Mouse (Mus musculus) layer of hippocampus, postnatal 25 days (tissue): ENCODE data around the gene Lbr. TPM values are rescaled to one million over a fixed set of nuclear protein-coding genes. Genes with fewer than 3 reads are reported as not detected.
"Not testable (repeated sequence)": the region's sequence is repeated elsewhere in the genome, so short reads cannot be mapped to it uniquely, and the experiment has no call there.

Source experiments
- DNase-seq, 2 experiments: peaks; one replicate each; pipeline ENCODE4 v3.0.0; 2022; ENCODE audit warnings: mixed read lengths in 2 of 2, low spot score in 1 of 2; ENCODE audit errors: extremely low spot score in 1 of 2
- total RNA-seq, 2 experiments: library from RNA; stranded (reverse); gene quantifications; 2 replicates each; pipeline ENCODE4 v1.2.3; 2021

Gene Lbr
- total RNA-seq, 2 experiments from 2014 or later, result 12.4 to 12.5 TPM

- DNase-seq, result peak in 1 of 2 experiments; percentile 12
These were observed 49.3 kb downstream of the Lbr start for GRCm38 (mm10) chr1:181793541-181793940.

- DNase-seq, result no peak
These were observed 52.9 kb downstream of the Lbr start for GRCm38 (mm10) chr1:181789952-181790351.

- not testable (repeated sequence) for DNase-seq
These were observed 60.2 kb downstream of the Lbr start for GRCm38 (mm10) chr1:181782600-181782999.

- DNase-seq, result no peak
These were observed 66.3 kb downstream of the Lbr start for GRCm38 (mm10) chr1:181776541-181776940.

- DNase-seq, result no peak
These were observed 71.0 kb downstream of the Lbr start for GRCm38 (mm10) chr1:181771871-181772270.

- peak in 1 of 2 experiments; percentile 7 for DNase-seq
These were observed 73.5 kb downstream of the Lbr start for GRCm38 (mm10) chr1:181769392-181769791.

Other genes with a start within 250 kb of the Lbr start
- gene Enah, start 176.9 kb upstream of the Lbr start, total RNA-seq, result 100 to 1,000 TPM; 158 to 182 TPM